Mouse (Mus musculus): Measurements from ENCODE around the gene Nrxn1. TPM values are rescaled to one million over a fixed set of nuclear protein-coding genes. Genes with fewer than 3 reads are reported as not detected.
"Not testable (repeated sequence)": the region's sequence is repeated elsewhere in the genome, so short reads cannot be mapped to it uniquely, and the experiment has no call there.

Gene Nrxn1
- total RNA-seq, 2 experiments from 2014 or later: 2.1 to 3.9 TPM

DNA sequence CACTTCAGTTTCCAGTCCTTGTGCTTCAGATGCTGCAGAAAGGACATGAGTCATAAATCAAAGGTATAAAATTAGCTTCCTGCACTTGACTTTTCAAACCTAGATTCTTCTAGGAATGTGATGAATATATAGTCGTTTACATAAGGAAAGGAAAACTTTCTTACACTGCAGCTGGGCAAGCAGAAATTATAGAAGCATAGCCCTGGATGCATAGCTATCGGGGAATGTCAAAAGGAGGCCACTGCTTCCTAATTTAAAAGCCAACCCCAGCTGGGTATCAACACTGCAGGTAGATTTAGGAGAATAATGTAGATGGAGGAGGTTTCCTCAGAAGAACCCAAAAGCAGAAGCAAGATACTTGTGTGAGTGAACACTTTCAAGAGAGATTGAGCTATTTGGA lies 523.0 kb downstream of the Nrxn1 start:
- DNase-seq: no peak

DNA sequence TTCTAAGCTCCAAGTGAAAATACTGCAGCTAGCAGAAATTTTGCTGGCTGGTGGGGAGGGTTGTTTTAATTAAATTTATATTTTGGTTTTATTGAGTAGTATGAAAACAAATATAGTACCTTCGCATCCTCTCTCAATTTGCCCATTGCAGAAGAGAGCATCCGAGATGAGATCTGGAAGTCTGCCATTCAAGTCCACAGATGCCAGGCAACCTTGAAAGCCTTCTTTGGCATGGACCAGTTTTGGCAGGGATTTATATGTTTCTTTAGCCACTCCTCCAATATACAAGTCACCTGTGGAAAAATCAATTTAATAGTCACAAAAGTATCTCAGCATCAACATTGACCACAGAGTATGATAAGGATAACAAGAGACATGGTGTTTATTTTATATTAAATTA lies 527.7 kb downstream of the Nrxn1 start:
- DNase-seq: no peak

- DNase-seq: no peak
Observed at GRCm38 (mm10) chr17:90556376-90556775, 536.5 kb downstream of the Nrxn1 start.

DNA sequence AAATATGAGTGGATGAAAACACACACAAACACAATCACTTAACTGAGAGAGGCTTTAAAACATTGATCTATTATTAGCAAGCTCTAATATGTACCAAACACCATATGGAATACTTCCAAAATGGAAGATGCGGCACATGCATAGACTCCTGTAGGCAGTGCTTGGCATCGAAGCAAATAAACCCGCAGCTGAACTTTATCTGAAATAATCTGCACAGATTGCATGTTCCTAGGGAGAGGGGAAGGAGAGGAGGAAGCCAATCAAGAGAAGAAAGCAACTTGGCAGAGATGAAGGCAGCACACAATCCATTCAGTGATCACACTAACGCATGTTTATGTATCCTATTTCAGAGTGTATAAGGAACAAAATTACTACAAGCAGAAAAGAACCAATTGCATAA lies 542.5 kb downstream of the Nrxn1 start:
- DNase-seq: no peak

DNA sequence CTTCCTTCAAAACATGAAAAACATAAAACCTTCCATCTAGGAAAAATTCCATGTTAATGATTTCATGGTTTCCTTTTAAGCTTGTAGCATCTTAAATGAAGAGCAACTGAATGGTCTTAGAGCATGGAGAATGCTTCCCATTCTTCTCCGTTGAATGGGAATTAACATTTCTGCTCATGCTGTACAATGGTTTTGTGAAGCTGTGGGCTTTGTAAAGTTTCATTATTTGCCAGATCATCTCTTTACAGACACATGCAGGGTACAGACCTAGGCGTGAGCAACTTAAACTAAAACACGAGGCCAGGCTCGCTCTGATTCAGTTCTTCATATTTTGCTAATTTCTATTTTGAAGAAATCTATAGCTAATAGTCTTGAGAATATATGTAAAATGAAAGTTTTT lies 546.1 kb downstream of the Nrxn1 start:
- no peak for DNase-seq

DNA sequence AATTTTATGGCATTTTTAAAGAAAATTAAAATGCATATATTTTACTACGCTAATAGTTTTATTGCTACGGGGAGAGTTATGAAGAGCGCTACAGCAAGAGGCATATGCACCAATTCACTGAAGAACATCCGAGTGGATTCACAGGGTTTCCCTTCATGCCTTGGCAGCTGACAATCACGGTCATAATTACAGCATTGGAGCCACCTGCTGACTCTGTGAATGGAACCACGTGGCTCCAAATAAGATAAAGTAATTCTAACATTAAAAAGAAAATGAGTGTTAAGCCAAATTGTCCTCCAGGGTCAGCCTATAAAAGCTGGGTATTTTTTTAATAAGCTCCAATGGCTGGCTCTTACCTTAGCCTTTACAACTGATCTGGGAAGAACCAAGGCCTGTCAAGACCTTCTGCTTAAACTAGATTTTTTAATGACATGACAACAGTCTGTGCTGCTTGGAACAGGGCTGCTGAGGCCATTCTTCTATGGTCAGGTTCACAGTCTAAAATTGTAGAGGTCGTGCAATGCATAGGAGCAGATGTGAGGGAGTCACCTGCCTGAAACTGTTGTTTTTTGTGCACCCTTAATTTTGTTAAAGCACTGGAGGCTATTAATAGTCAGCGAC lies 548.1 kb downstream of the Nrxn1 start:
- DNase-seq: no peak

DNA sequence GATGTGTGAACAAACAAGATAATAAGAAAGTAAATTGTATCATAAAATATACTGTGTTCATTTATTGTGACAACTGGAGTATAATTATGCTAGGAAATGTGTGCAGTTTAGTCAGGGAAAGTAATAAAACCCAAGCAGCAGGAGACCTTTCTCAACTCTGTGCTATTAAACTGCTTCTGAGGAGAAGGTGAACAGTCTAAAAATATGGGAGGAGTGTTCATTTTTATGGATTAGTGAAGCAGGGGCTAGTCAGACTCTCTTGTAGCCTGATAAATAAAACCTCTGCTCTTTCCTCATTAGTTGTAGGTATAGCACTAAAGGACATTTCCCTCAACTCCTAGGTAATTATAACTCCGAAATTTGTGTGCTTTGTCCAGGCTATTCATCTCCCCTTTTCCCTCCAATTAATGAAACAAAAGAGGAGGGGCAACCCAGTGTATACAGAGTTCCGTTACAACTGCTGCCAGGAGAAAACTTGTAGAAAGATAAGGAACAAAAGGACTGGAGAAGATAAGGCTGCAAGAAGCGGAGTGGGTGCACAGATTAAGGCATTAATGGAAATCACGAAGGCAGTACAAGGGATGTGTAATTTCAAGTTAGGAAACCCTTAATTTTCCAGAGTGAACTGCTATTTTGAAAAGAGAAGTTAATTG lies 548.8 kb downstream of the Nrxn1 start:
- DNase-seq: no peak

GRCm38 (mm10) chr17:90531443-90531842 lies 561.4 kb downstream of the Nrxn1 start:
- DNase-seq: no peak

GRCm38 (mm10) chr17:90506026-90506425 lies 586.8 kb downstream of the Nrxn1 start:
- DNase-seq: no peak

DNA sequence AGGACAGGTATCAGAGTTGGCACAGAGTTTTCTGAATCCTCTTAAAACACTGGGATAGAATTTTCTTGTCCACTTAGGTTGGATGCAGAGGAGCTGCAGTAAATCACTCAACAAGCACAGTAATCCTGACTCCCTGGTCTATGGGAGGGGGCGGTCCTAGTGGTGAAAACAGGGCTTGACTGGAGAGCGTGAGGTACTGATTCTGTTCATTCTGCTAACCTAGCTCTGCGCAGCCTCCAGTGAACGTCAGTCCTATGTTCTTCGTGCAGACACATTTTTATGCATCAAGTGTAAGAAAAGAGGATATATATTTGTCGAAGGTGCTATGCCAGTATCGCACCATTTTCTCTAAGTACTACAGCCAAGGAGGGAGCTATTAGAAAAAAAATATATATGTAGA lies 588.9 kb downstream of the Nrxn1 start:
- not testable (repeated sequence) for DNase-seq

- DNase-seq: peak; percentile 42
Observed at GRCm38 (mm10) chr17:90501023-90501675, 591.7 kb downstream of the Nrxn1 start.

DNA sequence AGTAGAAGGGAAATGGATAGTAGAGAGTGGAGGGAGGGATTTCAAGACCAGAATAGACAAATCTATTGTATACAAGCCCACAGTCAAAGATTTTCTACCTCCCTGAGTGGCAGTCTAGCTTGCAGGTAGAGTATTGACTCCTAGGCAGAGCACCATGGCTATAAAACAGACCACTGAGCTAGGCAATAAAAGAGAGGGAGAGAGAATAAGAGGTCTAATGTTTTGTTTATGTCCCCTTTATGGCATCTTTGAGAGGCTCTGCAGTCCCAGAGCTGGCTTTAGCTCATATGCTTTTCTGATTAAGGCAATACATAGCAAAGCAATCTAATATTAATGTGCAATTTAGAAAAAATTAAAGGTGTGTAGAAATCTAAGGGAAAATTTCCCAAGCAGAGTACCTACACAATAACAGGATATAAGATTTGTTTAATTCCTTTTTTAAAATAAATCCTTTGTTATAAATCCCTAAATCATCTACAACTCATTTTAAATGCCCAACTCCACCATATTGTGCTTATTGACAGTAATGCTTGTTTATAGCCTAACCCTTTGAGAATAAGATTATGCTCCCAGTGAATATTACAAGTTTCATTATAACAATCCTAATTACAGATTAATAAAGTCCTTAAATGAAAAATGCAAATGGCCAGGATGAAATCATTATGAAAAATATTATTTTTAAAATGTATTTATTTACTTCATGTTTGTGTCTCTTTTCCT lies 613.2 kb downstream of the Nrxn1 start:
- DNase-seq: no peak

DNA sequence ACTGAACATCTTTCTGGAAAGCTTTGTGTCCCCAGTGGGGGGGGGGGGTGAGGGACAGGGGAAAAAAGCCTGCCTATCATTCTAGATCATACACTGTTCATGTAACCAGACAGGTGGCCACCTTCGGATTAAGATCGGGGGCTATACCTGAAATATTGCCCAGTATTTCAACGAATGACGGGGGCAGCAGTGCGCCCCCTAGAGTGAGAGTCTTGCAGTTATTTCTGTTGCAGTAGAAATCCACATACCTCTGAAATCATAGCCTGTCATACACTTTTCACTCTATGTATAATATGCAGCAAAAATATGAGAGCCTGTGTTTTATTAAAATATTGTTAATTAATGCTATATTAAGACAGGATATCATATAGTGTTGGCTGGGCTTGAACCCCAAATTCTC lies 636.1 kb downstream of the Nrxn1 start:
- no peak for DNase-seq

GRCm38 (mm10) chr17:90455904-90456303 lies 637.0 kb downstream of the Nrxn1 start:
- DNase-seq: no peak

DNA sequence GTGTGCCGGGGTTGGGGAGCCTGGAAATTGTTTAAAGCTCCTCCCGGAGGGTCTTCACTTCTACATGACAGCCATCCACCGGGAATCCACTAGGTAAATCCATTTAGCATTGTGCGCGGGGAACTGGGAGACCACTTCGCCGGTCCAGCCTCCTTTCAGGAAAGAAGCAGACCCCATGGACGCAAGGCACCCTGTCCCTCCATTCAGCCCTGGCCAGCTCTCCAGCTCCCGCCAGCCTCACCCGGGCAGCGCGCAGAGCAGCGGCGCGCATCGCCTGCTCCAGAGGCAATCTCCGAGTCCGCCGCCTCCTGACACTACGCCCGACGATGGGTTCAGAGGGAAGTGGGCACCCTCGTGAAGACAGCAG lies 637.5 kb downstream of the Nrxn1 start:
- no peak for DNase-seq

- DNase-seq: peak; percentile 6
Observed at GRCm38 (mm10) chr17:90454738-90455408, 638.0 kb downstream of the Nrxn1 start.

DNA sequence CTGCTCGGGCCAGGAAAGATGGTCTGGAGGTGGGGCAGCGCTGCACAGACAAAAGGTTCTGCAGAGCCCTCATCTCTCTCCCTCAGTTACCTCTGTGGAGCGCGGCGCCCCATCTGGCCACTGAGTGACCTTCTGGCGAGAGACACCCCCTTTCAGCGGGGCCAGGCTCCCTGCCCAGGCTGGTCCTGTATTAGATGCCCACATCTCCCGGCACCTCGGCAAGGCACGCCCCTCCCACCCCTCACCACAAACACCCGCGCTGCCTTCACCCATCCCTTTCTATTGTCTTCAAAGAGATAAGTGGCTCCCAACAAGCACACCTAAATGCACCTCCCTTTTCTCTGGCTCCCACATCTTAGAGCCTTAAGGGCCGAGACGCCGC lies 638.5 kb downstream of the Nrxn1 start:
- peak; percentile 8 for DNase-seq

- no peak for DNase-seq
Observed at GRCm38 (mm10) chr17:90453280-90453679, 639.6 kb downstream of the Nrxn1 start.

DNA sequence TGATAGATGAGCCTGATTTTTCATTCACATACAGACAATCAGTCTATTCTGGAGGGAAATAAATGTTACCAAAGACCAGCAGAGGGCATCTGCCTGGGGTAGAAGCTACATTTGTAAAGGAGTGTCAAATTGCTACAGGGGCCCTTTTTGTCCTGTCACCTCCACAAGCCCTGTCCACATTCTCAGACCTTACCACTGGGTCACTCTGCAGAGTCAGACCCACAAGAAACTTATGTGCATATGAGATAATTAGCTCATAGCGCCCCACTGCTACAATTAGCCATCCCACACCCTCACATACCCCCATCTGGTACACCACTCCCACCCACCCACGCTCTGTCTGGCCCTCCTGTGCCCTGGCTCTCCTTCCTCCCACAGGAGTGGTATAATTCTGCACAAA lies 640.1 kb downstream of the Nrxn1 start:
- DNase-seq: no peak

GRCm38 (mm10) chr17:90451384-90451783 lies 641.5 kb downstream of the Nrxn1 start:
- no peak for DNase-seq

DNA sequence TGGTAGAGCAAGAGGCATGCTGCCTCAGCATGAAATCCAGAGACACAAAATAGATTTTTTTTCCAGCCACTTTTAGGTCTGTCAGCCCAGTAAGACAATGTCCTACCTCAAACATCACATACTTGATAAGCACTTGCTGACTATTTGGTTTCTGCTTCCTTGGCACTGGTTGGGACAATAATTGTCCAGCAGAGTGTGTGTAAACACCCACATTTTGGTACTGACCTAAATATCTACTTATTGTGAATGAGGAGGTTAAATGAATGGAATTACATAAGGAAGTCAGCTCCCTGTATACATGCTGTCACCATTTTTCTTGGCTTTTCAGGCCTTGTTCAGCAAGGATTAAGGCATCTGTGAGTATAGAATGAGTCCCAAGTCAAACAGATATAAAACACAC lies 649.8 kb downstream of the Nrxn1 start:
- no peak for DNase-seq

- no peak for DNase-seq
Observed at GRCm38 (mm10) chr17:90435836-90436235, 657.0 kb downstream of the Nrxn1 start.

- no peak for DNase-seq
Observed at GRCm38 (mm10) chr17:90435371-90435770, 657.5 kb downstream of the Nrxn1 start.

All from gastrocnemius, postnatal 10 days (tissue).